Mouse (Mus musculus): Measurements from ENCODE around the gene Psmc3.

The Psmc3 gene

DNA sequence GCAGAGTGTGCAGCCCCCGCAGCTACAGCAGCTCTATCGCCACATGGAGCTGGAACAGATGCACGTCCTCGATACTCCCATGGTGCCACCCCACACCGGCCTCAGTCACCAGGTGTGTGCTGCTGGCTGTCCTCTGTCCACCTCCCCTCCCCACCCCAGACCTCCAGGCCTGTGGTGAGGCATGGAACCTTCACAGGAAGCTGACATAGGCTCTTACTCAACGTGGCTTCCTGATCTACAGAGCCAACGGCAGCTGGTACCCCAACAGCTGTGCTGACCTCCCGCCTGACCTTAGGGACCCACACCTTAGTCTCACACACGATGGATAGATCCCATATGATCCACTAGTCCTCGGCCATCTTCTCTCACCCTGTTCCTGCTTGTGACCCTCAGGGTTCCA lies 59.5 kb downstream of the Psmc3 start:
- no peak for DNase-seq (ENCODE audit: low read depth, low spot score)

GRCm38 (mm10) chr2:91113852-91114251 lies 60.0 kb downstream of the Psmc3 start:
- no peak for DNase-seq (ENCODE audit: low read depth, low spot score)

- DNase-seq (ENCODE audit: low read depth, low spot score) = peak; percentile 96
Observed at GRCm38 (mm10) chr2:91114781-91115577, 61.2 kb downstream of the Psmc3 start.

GRCm38 (mm10) chr2:91115578-91115970 lies 61.8 kb downstream of the Psmc3 start:
- DNase-seq (ENCODE audit: low read depth, low spot score) = no peak

Measured in ZHBTc4 (cell line).